Mouse (Mus musculus): ENCODE results near the gene Rpn2.

DNA sequence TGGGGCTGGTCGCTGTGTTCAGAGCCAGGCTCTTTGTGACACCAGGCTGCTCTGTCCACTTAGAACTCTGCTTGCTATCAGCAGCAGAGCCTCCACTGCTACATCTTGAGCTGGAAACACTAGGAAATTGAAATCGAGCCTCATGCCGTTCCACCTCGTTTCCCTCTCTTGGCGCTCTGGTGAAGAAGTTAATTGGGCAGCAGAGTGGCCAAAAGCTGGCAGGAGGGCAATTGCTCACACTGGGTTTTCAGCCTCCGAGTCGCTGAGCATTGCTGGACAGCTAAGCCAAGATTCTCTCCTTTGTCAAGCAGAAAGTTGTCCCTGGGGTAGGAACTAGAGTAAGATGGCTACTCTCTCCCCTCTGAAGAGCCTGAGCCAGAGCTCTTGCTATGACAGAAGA is 35.5 kb downstream of the Rpn2 start:
- no peak for TF ChIP-seq CTCF (IDR thresholded peaks at IDR 0.05; ENCODE audit: low read depth)
- TF ChIP-seq EP300 (IDR thresholded peaks at IDR 0.05; ENCODE audit: low read depth) = no peak

Data from liver, postnatal 0 days (tissue).